Mouse (Mus musculus) frontal cortex, postnatal 10 days (tissue): ENCODE results near the gene Pold3.
A peak's percentile ranks its signal among the peaks of the same experiment; 100 is the strongest.
"Not testable (repeated sequence)": the region's sequence is repeated elsewhere in the genome, so short reads cannot be mapped to it uniquely, and the experiment has no call there.

Experiments used
- DNase-seq, 2 experiments: peaks; one replicate each; pipeline ENCODE4 v3.0.0; 2022; ENCODE audit warnings: low spot score in 2 of 2, mixed read lengths in 1 of 2

Gene Pold3

DNA sequence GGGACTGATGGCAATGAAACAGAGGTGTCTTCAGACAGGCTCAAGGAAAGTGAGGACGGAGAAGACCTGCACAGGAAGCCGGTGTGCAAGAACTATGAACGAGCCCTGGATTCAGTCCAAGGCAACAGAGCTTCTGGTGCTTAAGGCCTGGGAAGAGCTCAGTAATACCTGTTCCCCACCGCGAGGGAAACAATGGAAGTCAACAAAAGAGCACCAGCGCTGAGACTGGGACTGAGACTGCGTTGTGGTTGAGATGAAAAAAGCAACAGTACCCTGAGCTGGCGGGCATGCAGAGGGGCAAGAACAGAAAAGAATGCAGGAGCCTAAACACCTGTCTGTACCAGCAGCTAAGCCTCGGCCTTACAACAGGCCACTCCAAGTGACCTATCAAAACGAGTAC is 9.9 kb downstream of the Pold3 start:
- DNase-seq = no peak

DNA sequence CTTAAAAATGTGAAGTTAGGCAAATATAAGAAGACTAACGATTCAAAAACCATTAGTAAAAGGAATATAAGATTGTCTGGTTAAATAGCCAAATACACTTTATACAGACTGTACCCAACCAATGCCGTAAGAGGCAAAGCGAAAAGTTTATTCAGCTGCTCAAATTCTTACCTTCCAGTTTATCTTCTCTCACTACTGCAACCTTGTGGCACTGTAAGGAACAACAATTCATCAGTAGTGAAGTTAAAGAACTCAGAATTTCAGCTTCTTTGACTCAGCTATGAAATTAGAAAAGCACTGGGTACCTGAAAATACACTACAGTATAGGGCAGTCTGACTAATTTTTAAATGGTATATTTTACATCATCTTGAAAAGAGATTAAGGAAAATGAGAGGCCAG is 13.0 kb downstream of the Pold3 start:
- no peak for DNase-seq

DNA sequence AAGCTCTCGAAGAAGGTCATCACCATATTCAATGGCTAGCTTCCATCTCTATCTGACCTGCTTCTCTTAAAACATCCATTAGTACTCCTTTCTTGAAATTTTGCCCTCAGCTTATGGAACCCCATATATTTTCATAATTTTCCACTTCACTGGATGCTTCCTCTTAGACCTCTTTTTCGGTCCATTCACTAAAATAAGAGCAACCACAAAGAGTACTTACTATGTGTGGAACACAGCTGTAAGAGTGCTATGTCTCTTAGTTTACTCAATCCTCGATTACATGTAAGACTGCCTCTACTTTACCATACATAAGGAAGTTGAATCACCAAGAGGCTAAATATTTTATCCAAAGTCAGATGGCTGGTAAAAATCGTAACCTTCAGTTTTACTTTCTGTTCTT is 16.7 kb downstream of the Pold3 start:
- DNase-seq = no peak

DNA sequence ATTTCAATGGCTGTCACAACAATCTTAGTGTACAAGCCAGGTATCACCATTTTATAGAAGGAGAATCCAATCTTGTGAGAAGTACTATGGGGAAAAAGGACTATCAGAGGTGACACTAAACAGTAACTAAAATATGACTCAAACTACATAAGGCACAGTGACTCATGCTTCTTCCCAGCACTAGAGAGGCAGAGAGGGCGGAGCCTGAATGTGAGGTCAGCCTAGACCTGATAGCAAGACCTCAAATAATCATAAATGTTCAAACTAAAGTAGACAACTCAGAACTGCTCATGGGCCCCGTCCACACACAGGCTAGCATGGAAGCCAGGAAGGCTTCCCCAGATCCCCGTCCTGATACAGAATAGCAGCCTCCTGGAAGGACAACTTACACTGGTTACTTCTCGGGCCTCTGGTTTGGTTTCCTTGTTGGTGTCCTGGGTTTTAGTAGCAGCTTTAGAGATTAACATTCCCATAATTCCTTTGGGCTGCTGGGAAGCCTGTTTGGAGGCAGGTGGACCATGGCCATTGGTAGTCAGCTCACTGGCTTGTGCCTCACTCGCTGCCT is 21.3 kb downstream of the Pold3 start:
- DNase-seq = no peak

DNA sequence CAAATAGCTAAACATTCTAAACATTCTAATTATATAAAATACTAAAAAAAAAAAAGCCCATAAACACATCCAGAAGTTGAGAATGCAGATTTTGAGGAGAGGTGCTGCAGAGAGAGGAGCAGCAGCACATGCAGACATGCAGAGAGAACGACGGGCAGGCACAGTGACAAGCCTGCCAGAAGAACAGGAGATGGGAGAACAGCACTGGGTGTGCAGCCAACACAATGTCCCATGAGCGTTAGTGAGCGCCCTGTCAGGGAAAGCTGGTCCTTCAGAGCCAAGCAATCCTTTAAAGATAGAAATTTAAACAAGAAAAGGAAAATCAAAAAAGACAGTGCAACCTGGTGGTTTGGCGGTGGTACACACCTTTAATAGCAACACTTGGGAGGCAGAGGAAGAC is 34.5 kb downstream of the Pold3 start:
- DNase-seq = no peak

DNA sequence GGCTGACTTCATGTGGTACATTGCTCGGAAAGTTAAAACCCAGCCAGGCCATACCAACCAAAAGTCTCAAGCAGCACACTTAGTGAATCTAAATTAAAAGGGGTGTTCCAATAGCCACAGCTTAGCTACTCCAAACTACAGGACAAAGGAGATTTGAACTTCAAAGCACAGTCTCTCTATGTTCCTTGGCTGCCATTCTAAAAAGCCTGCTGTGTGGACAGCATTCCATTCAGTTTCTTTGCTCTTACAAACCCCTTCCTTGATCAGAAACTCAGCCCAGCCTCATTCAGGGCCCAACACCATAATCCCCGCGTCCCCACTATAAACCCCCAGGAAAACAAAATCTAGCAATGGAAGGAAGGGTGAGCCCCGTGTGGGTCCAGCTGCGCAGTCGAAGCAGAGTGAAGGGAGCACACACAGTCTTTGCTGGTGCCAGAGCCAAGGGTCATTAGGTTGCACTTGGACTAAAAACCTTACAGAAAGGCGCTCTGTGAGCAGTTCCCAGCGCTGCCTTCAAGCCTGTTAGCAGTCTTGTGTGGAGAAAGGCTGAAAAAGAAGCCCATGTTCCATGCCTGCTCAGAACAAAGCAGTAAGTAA is 35.1 kb downstream of the Pold3 start:
- no peak for DNase-seq

DNA sequence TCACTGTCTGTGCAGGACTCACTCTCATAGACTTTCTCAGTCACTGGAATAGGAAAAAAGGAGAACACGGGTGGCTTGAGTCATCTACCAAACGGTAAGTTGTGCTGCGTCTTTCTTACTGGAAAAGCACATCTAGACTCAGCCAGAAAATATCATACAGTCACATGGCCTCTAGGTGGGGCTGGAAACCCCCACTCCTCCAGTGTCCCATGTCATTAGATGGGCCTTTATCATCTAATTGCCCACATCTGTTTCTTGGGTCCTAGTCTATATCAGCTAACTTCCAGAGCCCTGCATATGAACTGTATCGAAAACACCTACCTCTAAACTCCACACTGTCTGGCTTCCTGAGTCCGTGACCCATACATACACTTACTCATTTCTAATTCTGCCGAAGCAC is 37.6 kb downstream of the Pold3 start:
- DNase-seq = no peak

DNA sequence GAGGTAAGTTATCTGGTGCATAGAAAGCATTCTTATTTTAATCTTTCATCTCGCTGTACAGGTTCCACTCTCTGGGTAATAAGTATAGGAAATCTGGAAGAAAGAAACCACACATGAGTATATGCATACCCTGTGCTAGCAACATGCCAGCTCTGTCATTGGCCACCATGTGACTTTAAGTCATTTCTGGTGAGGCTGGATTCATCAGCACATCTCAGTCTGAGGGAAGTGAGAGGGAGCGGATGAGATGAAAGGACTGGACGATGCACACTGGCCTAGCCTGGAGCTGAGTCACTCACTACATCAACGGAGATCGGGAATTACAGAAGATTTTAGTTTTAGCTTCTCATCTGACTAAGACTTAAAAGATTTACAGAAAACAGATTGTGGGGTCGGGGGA is 38.5 kb downstream of the Pold3 start:
- no peak for DNase-seq

DNA sequence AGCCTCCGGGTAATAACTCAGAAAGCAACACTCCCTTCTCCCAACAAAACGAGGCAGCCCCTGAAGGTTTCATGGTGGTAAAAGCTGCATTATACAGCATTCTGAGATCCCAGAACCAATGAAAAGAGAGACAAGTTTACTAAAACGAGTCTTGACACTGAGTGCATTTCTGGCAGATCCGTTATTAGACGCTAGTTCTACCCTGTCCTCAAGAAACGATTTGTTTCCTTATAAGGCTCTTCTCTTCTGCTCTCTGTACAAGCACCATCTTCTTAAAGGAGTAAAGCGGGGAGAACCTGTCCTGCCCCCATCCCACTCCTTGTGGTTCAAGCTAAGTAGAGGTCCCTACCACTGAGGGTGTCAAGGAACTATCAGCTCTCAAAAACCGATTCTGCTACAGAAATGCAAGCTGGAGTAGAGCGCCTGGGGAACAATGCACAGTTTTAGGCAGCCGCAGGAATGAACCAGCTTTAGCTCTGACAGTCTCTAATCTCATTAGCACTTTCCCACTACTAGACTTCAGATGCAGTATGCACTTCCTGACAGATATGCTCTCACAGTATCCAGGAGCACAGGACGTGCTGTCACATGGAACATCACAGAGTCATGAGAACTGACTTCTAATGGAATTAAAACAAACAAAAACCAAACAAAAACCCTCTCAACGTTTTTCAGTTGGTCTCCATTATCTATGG is 41.1 kb downstream of the Pold3 start:
- no peak for DNase-seq

DNA sequence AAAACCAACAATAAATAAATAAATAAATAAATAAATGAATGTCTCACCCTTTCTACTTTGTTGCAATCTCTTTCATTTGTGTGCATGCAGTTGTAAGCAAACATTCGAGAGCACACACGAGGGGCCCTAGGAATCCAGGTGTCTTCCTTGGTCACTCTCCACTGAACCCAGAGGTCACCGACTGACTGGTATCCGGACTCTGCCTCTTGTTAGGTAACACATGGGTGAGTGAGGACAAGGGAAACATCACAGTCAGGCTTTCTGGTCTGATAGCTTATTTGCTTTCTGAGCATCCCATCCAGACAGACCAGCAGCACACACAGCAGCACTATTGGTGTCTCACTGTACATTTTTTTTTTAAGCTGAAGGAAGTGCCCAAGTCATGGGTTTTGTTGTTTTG is 44.3 kb downstream of the Pold3 start:
- no peak for DNase-seq

DNA sequence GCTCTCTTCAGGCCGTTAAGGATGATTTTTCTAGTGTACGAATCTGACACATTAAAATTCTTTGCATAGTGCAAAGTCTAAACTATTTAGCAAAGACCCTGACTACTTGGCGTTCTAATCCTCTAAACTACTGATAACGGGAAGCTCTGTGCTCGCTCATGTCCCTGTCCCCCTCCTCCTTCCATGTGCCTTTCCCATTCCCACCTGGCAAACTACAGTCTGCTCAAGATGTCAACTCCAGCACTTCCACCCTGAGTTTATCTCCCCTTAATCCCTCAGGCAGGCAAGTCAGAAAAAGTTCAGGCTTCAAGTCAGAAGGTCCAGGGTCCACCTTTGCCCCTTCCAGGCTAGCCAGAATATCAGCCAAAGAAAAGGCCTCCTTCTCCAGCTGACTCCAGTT is 45.1 kb downstream of the Pold3 start:
- DNase-seq = no peak

DNA sequence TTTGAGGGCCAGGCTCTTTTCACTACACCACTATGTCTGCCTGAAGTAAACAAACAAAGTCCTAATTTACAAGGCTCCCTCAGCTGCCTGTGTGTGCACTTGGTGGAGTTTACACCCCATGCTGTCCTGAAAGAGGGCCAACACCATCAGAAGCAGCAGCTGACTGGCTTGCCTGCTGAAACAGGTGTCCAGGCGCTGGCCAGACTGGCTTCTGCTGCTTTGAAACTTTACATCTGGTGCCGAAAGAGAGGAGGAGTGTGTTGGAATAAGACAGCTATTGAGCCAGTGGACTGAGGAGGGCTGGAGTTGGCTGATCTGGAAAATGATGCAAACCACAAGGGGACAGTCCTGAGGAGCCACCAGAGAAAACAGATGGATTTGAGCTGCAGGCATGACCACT is 47.4 kb downstream of the Pold3 start:
- DNase-seq = peak; percentile 19 to 29

DNA sequence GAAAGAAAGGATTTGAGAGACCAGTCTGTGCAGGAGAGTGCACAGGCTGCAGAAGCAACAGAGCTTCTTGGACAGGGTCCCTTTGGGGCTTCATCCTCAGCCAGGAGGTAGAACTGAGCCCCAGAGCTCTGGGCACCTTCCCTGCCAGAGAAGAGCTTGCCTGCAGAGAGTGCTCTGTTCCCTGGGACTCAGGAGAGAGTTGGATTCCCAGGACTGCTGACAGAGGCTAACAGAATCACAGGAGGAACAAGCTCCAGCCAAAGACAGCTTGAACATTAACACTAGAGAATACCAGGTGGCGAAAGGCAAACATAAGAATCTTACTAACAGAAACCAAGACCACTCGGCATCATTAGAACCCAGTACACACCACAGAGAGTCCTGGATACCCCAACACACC is 68.4 kb downstream of the Pold3 start:
- DNase-seq = not testable (repeated sequence)

DNA sequence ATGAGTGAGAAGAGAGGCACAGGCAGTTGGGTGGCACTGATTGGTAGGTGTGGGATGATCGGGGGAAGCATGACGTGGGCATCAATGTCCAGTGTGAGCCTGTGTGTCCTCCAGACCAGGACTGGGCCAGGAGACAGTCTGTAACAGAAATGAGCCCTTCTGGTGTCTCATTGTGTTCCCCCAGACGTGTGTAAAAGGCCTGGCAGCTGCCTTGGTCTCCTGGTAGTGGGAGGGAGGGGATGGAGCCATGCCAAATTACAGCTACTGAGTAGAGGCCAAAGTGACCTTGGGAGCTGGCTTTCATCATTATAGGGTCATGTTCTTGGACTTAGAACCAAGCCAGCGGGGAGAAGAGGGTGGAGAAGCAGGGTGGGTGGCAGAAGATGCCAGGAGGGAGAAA is 69.5 kb downstream of the Pold3 start:
- no peak for DNase-seq

DNA sequence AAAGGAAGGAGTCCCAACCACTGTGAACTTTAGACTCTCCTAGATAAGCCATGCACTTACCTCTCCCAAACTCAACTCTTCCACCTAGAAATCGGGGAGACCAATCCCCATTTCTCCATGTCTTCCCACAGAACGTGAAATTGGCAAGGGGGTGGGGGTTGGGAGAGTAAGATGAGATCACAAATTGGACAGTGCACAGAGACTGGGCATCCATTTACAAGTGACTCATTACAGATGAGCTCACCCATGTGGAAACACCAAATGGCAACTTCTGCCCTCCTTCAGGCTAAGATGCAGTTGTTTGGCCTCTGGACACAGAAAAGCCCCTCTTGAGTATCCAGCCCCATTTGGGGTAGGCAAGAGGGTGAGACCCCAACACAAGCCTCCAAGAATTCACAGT is 74.9 kb downstream of the Pold3 start:
- no peak for DNase-seq

DNA sequence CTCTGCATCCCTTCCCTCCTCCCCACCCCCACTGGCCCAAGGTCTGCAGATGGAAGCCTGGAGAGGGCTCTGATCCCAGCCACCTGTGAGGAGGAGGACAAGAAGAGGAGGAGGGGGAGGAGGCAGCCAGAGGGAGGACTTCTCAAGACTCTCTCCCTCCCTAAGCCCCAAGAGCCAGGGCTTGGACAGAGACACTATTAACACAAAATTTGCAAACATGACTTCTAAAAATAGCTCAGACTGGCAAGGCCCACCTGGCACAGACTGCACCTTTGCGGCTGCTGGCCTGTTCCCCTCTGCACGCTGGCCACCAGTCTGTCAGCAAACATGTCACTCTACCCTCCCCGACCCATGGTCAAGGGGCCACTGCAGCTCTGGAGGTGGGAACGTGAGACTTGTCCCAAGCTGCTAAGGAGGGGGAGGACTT is 77.7 kb downstream of the Pold3 start:
- DNase-seq = no peak

DNA sequence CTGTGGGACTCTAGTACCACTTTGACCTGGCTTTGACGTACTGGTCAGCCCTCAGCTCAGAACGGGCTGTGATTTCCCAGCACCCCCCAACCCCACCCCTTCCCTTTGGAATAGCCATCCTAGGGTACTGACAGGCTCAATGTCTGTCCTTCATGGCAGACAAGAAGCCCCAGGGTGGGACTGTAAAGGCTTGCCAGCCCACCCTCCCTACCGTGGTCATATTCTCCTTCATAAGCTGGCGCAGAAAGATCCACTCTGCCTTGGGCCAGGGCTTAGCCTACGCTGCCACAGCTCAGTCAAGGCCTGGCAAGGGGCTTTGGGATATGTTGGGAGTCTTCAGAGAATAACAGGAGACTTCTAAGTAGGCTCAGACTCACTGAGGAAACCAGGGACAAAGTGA is 78.3 kb downstream of the Pold3 start:
- no peak for DNase-seq

DNA sequence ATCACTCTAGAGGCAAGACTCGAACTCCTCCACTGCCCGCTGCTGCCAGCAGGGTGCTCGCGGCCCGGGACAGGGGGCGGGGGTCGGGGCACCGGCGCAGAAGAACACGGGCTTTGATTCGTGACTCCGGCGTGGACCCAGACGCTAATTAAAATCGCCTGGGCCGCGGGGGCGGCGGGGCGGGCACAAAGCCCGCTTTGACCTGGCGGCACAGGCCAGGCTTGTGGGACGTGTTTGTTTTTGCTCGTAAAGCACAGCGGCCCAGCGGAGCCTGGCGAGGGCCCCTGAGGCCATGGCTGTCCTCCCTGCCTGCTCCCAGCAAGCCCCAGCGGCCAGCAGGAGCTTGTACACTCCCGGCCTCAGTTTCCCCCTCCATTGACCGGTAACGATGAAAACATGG is 79.2 kb downstream of the Pold3 start:
- peak in 1 of 2 experiments; percentile 13 for DNase-seq

DNA sequence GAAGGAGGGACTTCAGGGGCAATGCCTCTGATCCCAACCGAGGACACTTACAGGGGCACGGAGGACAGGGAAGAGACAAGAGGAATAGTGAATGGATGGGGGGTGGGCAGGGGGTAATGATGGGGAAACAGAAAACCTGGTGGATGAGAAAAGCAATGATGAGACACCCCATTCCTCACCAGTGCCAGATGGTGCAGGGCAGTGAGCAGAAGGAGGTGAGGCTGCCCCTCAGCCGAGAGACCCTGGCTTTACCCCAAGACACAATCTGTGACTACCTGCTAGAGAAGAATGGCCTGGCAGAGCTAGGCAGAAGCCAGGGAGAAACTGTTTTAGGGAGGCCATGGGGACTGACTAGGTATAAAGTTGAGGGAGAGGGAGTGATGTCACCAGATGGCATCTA is 84.9 kb downstream of the Pold3 start:
- no peak for DNase-seq

DNA sequence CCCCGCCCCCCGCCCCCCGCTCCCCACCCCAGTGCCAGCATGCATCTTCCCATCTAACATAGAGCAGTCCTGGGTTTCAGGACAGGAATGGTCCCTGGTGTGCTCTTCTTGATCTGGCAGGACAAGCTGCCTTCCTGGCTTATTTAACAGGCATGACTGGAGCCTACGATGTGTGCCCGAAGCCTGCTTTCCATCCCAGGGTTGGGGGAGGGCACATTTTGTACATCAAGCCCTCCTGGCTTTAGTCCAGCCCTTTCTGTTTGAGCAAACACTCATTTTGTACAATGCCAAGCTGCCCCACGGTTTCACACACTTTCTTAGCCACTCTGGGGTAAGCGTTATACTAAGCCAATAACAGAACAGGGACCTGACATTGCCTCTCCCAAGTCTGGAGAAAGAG is 85.3 kb downstream of the Pold3 start:
- no peak for DNase-seq

DNA sequence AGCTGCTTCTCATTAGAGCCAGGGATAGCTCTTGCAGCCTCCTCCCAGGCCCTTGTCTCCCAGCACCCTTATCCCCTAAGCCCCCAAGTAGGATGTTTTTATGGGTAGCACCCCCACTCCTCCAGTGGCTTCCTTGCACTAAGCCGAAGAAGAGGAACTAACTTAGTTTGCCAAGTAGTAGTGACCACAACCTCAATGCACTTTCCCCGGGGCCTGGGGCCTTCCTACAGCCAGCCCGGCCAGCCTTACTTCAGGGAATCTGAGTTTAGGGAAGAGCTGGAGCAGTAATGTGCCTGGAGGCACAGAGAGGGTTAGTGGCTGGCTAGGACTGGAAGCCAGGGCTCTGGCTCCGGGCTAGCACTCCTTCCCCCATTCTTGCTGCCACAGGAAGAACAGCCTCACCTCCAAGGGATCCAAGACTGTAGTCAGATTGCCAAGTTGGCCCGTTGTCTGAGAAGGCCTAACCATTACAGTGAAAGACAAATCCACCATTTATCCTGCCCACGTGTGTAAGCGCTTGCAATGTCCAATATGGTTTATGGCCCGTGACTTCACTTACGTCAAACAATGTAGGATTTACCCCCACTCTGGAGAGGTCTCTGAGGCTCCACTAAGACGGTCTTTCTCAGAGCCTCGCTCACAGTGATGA is 86.4 kb downstream of the Pold3 start:
- DNase-seq = no peak

DNA sequence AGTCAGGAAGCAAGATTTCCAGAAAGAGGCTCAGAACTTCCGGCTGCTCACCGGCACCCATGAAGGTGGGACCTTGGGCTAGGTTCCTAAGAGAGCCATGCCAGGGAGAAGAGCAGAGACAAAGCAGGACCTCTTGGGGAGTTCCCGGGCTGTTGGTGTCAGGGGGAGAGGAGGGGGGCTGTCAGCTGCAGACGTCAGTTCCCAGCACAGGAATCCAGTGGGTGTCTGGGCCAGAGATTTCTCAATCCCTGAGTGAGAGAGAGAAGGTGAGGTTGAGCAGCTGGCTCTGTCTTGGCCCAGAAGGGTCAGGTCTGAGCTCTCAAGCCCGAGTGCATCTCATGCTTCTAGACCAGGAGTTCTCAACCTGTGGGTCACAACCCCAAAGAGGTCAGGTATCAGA is 87.7 kb downstream of the Pold3 start:
- no peak for DNase-seq
